Mouse (Mus musculus): ENCODE results near the gene Slc34a1.

Gene Slc34a1

GRCm38 (mm10) chr13:55443799-55444285 lies 45.9 kb downstream of the Slc34a1 start:
- DNase-seq (ENCODE audit: low read depth, low spot score) = no peak

DNA sequence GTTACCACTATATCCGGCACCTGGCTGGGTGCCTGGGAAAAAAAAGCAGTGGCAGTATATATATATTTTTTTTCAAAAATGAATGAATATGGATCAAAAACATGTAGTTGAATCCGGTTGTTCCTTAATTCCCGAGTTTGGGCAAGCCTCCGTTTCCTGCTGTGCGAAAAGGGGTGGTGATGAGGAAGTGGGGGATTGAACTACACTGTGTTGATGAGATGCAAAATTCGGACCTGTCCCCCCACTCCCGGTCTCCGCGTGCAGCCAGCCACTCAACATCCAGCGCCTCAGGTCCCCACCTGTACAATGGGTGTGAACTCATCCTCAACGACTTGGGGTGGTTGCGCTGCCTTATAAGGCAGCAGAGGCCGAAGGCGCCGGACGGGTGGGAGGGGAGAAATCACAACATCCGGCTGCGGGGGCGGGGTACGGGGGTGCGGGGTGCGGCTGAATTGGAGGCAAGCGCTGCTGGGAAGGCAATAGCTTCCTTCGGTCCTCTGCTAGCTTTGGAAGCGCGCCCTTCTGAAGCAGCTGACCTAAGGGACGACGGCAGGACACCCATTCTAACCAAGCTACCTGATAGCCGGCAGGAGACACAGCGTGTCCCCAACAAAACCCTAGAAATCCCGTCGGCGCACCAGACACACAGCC lies 46.4 kb downstream of the Slc34a1 start:
- DNase-seq (ENCODE audit: low read depth, low spot score) = no peak

GRCm38 (mm10) chr13:55444937-55445315 lies 46.9 kb downstream of the Slc34a1 start, which contains the start of gene Grk6:
Gene Grk6 (plus strand): TSS chr13:55445072.
- DNase-seq (ENCODE audit: low read depth, low spot score) = peak; percentile 100

DNA sequence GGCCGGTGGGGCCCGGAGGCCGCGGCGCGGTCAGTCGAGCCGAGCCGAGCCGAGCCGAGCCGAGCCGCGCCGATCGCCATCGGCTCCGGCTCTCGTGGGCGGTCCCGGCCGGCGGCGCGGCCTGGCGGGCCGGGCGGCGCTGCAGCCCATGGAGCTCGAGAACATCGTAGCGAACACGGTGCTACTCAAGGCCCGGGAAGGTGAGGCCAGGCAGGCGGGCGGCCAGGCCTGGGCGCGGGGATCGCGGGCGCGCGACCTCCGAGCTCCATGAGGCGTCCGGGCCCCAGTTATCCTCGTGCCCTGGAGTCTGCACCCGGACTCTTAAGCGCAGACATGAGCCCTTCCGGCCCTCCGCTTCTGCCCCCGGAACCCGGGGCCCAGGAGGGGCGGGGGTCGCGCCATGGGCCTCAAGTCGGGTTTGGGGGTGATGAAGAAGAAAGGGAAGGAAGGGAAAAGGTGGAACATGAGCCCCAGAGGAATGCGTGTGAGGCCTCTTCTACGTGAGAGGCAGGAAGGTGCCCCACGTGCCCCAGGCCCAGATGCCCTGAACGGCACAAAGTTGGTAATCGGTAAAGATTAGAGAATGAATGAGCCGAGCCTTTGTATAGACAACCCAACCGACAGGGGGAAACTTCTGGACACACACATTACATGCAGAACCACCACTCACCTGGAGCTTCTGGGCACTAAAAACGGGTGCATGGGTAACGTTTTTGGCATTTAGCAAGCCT lies 47.5 kb downstream of the Slc34a1 start:
- DNase-seq (ENCODE audit: low read depth, low spot score) = no peak

DNA sequence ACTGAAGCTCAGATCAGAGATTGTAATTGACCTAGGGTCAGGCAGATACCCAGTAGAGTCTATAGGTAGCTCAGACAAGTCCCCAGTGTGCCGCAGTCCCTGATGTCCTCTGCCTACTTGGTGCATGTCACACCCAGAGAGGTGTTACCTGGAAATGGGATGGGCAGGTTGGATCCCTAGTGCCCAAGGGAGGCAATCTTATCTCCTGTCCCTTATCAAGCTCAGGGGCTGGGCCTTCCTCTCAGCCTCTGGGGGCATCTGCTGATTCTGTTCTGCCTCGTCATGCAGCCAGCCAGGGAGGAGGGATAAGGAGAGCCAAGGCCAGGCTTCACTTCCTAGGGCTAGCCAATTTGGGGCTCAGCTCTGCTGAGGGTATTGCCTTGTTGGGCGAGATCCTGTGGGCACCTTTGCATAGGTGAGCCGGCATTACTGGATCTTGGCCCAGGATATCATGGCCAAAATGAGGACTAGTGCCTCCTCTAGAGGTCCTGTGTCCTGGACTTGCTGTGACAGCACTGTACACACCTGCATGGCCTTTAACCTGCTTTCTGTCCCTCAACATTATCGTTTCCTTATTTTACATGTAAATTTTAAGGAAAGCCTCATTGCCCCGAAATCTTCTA lies 48.6 kb downstream of the Slc34a1 start:
- DNase-seq (ENCODE audit: low read depth, low spot score) = no peak

DNA sequence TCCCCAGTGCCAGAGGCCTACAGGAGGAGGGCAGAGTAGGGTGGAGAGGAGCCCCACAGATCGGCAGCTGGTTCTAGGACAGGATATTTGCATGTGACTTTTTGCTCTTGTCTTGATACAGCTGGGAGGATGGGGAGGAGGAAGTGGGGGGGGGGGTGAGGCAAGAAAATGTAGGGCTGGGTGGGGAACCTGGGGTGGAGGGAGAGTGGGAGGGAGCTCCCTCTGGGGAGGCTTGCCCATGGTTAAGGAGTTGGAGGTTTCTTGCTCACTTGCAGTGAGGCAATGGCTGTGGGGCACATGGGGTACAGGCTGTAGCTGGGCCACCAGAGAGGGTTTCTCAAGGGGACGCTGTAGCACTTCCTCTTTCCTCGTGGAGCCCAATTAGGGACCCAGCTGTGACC lies 49.6 kb downstream of the Slc34a1 start:
- DNase-seq (ENCODE audit: low read depth, low spot score) = no peak

DNA sequence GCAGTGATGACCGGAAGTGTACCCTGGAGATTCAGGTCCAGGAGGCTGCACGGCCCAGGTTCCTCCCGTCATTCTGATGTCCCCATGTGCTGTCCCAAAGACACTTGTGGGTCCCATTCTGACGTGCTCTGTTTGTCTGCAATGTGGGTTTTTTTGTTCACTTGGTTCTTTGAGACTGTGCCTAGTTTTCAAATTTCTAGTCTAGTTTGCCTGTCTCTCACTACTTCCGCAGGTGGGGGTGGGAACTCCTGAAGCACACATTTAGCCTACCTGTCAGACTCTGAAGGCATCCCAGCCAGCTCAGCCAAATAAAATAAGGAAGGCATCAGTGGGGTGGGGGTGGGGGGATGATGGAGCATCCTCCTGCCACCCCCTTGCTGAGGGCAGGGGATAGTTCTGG lies 50.1 kb downstream of the Slc34a1 start:
- no peak for DNase-seq (ENCODE audit: low read depth, low spot score)

DNA sequence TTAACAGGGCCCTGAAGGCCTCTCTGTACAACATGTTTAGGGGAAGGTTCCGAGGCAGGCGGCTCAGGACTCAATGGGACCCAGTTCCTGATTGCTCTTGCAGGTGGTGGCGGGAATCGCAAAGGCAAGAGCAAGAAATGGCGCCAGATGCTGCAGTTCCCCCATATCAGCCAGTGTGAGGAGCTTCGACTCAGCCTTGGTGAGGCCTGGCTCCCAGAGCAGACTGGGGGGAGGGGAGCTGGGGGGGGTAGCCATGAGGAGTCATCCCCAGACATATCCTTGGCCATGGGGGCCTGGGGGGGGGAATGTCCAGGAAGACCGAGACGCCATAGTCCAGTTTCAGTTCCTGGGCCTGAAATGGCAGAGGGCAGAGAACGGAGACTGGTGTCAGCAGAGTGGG lies 51.2 kb downstream of the Slc34a1 start:
- no peak for DNase-seq (ENCODE audit: low read depth, low spot score)

- no peak for DNase-seq (ENCODE audit: low read depth, low spot score)
Observed at GRCm38 (mm10) chr13:55449679-55450441, 51.9 kb downstream of the Slc34a1 start.

DNA sequence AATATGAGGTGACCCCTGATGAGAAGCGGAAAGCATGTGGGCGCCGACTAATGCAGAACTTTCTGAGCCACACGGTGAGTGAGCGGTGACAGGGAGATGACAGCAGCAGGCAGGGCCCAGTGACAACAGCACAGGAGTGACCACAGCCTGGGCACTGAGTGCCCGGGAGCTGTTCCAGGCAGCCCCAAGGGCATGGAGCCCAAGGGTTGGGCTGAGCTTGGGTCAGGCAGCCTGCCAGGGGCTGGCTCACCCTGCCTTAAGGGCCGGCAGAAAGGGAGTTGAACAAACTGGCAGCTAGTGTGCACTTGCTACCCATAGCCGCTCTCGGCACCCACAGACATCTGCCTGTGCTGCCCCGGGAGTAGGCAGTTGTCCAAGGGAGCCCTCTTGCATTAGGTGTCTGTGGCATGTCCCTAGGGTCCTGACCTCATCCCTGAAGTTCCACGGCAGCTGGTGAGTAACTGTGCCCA lies 52.6 kb downstream of the Slc34a1 start:
- no peak for DNase-seq (ENCODE audit: low read depth, low spot score)

DNA sequence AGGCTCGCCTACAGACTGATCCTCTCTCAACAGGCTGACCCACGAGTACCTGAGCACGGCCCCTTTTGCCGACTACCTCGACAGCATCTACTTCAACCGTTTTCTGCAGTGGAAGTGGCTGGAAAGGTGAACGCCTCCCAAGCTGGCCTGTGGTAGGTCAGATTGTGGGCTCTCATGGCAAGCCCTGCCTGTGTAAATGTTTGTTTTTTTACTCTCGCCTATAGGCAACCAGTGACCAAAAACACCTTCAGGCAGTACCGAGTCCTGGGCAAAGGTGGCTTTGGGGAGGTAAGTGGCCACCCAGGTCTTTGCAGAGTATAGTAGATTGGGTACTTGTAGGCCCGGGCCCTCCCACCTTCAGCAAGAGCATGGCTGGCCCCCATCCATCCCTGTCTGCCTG lies 53.3 kb downstream of the Slc34a1 start:
- no peak for DNase-seq (ENCODE audit: low read depth, low spot score)

- DNase-seq (ENCODE audit: low read depth, low spot score) = no peak
Observed at GRCm38 (mm10) chr13:55451785-55452549, 54.0 kb downstream of the Slc34a1 start.

DNA sequence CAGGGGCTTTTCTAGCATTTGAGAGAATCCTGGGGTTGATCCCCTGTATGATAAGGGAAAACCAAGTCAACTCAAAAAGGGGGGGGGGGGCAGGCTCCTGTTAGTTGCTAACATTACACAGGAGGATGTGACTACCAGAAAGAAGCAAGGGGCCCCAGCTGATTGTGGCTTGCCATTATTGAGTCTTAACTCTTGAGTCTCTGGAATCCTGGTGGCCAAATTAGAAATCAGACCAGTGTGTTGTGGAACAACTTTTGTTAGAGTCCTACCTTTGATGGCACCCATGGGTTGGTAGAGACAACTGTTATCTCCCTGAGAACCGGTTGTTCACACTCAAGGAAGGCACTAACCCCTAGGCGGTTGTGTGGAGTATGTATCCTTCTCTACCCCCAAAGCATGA lies 65.0 kb downstream of the Slc34a1 start:
- no peak for DNase-seq (ENCODE audit: low read depth, low spot score)

DNA sequence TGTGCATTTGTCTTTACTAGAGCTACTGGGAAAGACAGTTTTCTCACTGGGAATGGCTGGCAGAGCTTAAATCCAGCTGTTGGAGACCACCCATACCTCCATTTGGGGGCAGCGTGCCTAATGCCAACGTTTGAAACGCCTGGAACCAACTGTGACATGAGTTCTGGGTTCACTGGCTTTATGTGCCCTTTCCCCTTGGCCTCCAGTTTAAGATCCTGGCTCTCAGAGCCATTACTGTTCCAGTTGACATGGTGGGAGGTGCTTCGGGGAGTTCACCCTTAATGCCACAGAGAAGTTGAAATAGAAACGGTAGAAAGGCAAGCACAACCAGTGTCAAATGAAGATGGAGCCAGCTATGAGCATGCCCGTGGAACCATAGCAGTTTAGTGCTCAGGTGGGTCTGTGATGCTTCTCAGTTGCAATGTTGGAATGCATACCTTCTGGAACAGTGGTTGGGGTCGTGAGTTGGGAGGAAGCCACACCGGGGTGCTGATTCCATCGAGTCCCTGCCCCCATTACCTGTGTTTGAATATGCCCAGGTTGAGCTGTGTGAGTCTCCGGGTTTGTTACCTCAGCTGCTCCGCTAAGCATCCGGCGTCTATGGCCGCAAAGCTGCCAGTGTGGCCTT lies 65.5 kb downstream of the Slc34a1 start:
- DNase-seq (ENCODE audit: low read depth, low spot score) = no peak

DNA sequence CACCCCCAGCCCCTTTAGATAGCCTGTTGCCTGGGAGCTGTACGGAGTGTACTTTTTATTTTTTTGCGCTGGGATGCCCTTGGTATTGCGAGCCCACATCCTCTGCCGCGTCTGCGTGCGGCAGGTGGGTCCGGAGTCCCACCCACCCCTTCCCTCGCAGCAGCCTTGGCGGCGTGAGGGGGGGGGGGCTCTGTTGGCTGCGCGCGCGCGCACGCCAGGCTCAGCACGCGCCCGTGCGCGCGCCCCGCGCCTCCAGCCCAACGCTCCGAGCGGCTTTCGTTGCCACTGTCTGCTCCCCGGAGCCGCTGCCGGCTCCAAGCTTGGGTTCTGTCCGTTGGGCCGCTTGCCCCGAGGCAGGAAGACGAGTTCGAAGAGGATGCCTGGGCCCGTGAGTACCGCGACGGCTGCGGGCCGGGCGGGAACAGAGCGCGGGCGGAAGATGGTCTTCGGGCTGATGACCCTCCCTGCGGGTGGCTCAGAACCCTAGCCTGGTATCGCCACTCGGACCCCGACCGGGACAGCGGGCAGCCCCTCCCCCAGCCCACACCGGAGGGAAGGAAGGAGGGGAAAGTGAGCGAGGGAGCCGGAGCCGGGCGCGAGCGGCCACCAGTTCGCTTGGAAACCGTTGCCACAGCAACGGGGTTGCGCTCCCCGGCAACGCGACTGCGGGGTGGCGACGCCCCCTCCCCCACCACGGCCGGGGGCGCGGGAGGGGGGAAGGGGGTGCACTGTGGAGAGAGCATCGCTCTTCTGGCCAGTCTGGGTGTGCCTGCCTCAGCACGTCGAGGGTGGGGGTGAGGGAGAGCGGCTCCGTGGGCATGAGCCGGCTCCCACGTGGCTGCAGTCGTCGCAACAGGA lies 66.3 kb downstream of the Slc34a1 start, which contains the start of gene Prr7:
TSS of gene Prr7 (plus strand) at position 241 of the 858 bp plus-strand sequence.
- DNase-seq (ENCODE audit: low read depth, low spot score) = no peak

DNA sequence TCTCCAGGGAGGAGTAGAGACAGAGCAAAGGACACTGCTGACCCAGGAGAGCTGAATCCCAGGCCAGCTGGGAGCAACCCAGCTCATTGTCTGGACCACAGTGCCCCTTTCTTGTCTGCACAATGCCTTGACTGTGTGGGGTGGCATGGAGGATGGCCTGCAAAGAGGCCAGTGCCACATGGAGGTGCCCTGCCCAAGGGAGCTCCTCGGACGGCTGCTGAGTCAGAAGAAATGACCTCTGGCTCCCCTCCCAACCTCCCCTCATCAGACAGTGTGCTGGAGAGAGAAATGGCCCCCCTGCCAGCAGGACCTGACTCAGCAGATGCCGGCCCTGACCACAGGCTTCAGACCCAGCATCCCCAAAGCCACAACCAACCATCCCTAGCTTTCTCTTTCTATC lies 67.2 kb downstream of the Slc34a1 start:
- no peak for DNase-seq (ENCODE audit: low read depth, low spot score)
